Mouse (Mus musculus) midbrain, postnatal 0 days (tissue): ENCODE data around the gene Nxpe3. TPM values are rescaled to one million over a fixed set of nuclear protein-coding genes. Genes with fewer than 3 reads are reported as not detected.
"Not testable (repeated sequence)": the region's sequence is repeated elsewhere in the genome, so short reads cannot be mapped to it uniquely, and the experiment has no call there.

Source experiments
- ATAC-seq: fragments of 200-750 bp; cut with Nextera tagmentation; 2 replicates; pipeline ENCODE4 v1.8.0; 2017; ENCODE audit warnings: moderate number of reproducible peaks, mild to moderate bottlenecking, moderate TSS enrichment, moderate library complexity; ENCODE audit not compliant: low FRiP score
- DNase-seq: peaks from one replicate; pipeline ENCODE4 v3.0.0-alpha.2; 2015; ENCODE audit warnings: low spot score
- H3K27ac ChIP-seq: fragments of 300-500 bp; sonication (generic); 2 replicates; pipeline ENCODE4 v1.5.1; 2014; ENCODE audit warnings: low read depth, mild to moderate bottlenecking, low read length, mixed read lengths
- H3K27me3 ChIP-seq: fragments of 300-500 bp; sonication (generic); 2 replicates; pipeline ENCODE4 v1.6.1; 2014; ENCODE audit warnings: low read length, control low read depth, mixed read lengths; ENCODE audit not compliant: insufficient read depth
- H3K36me3 ChIP-seq: fragments of 300-500 bp; sonication (generic); 2 replicates; pipeline ENCODE4 v1.6.1; 2014; ENCODE audit warnings: low read length, control low read depth, mixed read lengths; ENCODE audit not compliant: insufficient read depth
- H3K4me1 ChIP-seq: fragments of 300-500 bp; sonication (generic); 2 replicates; pipeline ENCODE4 v1.6.1; 2014; ENCODE audit warnings: mild to moderate bottlenecking, control low read depth, antibody characterized with exemption, low read length, mixed read lengths; ENCODE audit not compliant: insufficient read depth
- H3K4me2 ChIP-seq: fragments of 300-500 bp; sonication (generic); 2 replicates; pipeline ENCODE4 v1.6.1; 2014; ENCODE audit warnings: low read depth, mild to moderate bottlenecking, low read length, mixed read lengths; ENCODE audit not compliant: poor library complexity, severe bottlenecking
- H3K4me3 ChIP-seq: fragments of 300-500 bp; sonication (generic); 2 replicates; pipeline ENCODE4 v1.5.1; 2014; ENCODE audit warnings: low read depth, mild to moderate bottlenecking, low read length, moderate library complexity
- H3K9ac ChIP-seq: fragments of 300-500 bp; sonication (generic); replicated peaks from 2 replicates; pipeline ENCODE4 v1.6.1; 2014; ENCODE audit warnings: mild to moderate bottlenecking, low read length, moderate library complexity, mixed read lengths; ENCODE audit not compliant: poor library complexity, severe bottlenecking
- H3K9me3 ChIP-seq: fragments of 300-500 bp; sonication (generic); 2 replicates; pipeline ENCODE4 v1.6.1; 2016; ENCODE audit warnings: low read length, control low read depth
- CTCF ChIP-seq: IDR thresholded peaks from 2 replicates; pipeline ENCODE4 v1.5.1; 2016; ENCODE audit warnings: antibody characterized with exemption, mild to moderate bottlenecking
- WGBS: fragments of 180-500 bp; shearing (Covaris S2); extraction: QIAGEN DNeasy Blood & Tissue Kit; methylation state at CpG from one replicate; pipeline ENCODE4 v1.1.7; 2014; 5-methylcytosine and 5-hydroxymethylcytosine counted together
- polyA plus RNA-seq: library from polyadenylated mRNA; unstranded; fragments of >200 nt; fragmentation: Nextera tagmentation; extraction: Ambion mirVana; gene quantifications from 2 replicates; pipeline ENCODE4 v1.2.1, GENCODE M21; 2015
- total RNA-seq: library from RNA; depleted of rRNA; stranded (reverse); fragments of >200 nt; gene quantifications from 2 replicates; pipeline ENCODE4 v1.2.3, GENCODE M21; 2014

Gene Nxpe3
- total and polyA plus RNA-seq, 2 experiments from 2014 or later = 1.1 to 2.0 TPM

- Histone ChIP-seq H3K4me2 (no peak overlapping the region), H3K9ac (no peak overlapping the region), H3K4me3 (no peak overlapping the region), H3K9me3 (no peaks in the 10 kb centered on the region), H3K27me3 (no peaks in the 10 kb centered on the region), H3K36me3 (peaks cover 11% of the 10 kb centered on the region), H3K4me1 (no peaks in the 10 kb centered on the region), H3K27ac (no peak overlapping the region)
- WGBS = 67% methylated on average over 7 of the region's 7 CpGs
- peak; percentile 39; the same call in 1 of the 2 replicates for ATAC-seq
- no peak for DNase-seq
- TF ChIP-seq CTCF = peak; percentile 60
These were observed 7.1 kb downstream of the Nxpe3 start for GRCm38 (mm10) chr16:55887814-55888583.

- Histone ChIP-seq H3K27ac (no peak overlapping the region), H3K9ac (no peak overlapping the region), H3K36me3 (peaks cover 11% of the 10 kb centered on the region), H3K4me3 (no peak overlapping the region), H3K9me3 (no peaks in the 10 kb centered on the region), H3K4me2 (no peak overlapping the region), H3K4me1 (no peaks in the 10 kb centered on the region), H3K27me3 (no peaks in the 10 kb centered on the region)
- ATAC-seq = no peak
- no peak for TF ChIP-seq CTCF
- no peak for DNase-seq
- WGBS = 82% methylated on average over 11 of the region's 11 CpGs
These were observed 10.8 kb downstream of the Nxpe3 start for GRCm38 (mm10) chr16:55884246-55884645.

- H3K4me2 ChIP-seq = no peak overlapping the region
- H3K27me3 ChIP-seq = no peaks in the 10 kb centered on the region
- no peaks in the 10 kb centered on the region for H3K36me3 ChIP-seq
- no peak for DNase-seq
- TF ChIP-seq CTCF = no peak
- H3K27ac ChIP-seq = no peak overlapping the region
- no peak overlapping the region for H3K9ac ChIP-seq
- no peak for ATAC-seq
- H3K4me3 ChIP-seq = no peak overlapping the region
- WGBS = 73% methylated on average over 6 of the region's 6 CpGs
- no peaks in the 10 kb centered on the region for H3K9me3 ChIP-seq
- H3K4me1 ChIP-seq = no peaks in the 10 kb centered on the region
These were observed 19.1 kb downstream of the Nxpe3 start for GRCm38 (mm10) chr16:55876025-55876424.

GRCm38 (mm10) chr16:55863832-55864231 lies 31.3 kb downstream of the Nxpe3 start:
- no peak for TF ChIP-seq CTCF
- Histone ChIP-seq H3K4me1 (no peaks in the 10 kb centered on the region), H3K27me3 (no peaks in the 10 kb centered on the region), H3K9ac (no peak overlapping the region), H3K36me3 (peaks cover 7% of the 10 kb centered on the region), H3K27ac (no peak overlapping the region), H3K9me3 (no peaks in the 10 kb centered on the region), H3K4me2 (no peak overlapping the region), H3K4me3 (no peak overlapping the region)
- 72% methylated on average over 4 of the region's 4 CpGs for WGBS
- ATAC-seq (no peak), DNase-seq (no peak)

- ATAC-seq (peak; percentile 64; the same call in 1 of the 2 replicates), DNase-seq (peak; percentile 87)
- no peaks in the 10 kb centered on the region for H3K27me3 ChIP-seq
- H3K27ac ChIP-seq = no peak overlapping the region
- H3K4me2 ChIP-seq = no peak overlapping the region
- H3K36me3 ChIP-seq = peaks cover 7% of the 10 kb centered on the region
- TF ChIP-seq CTCF = peak; percentile 100
- H3K9me3 ChIP-seq = no peaks in the 10 kb centered on the region
- WGBS = 26% methylated on average over 7 of the region's 7 CpGs
- no peak overlapping the region for H3K4me3 ChIP-seq
- no peaks in the 10 kb centered on the region for H3K4me1 ChIP-seq
- H3K9ac ChIP-seq = no peak overlapping the region
These were observed 31.8 kb downstream of the Nxpe3 start for GRCm38 (mm10) chr16:55863149-55863815.

- Histone ChIP-seq H3K4me1 (no peaks in the 10 kb centered on the region), H3K9ac (no peak overlapping the region), H3K4me2 (no peak overlapping the region), H3K9me3 (no peaks in the 10 kb centered on the region), H3K27me3 (no peaks in the 10 kb centered on the region), H3K27ac (no peak overlapping the region), H3K36me3 (peaks cover 6% of the 10 kb centered on the region), H3K4me3 (no peak overlapping the region)
- ATAC-seq (no peak), DNase-seq (no peak)
- TF ChIP-seq CTCF = no peak
- WGBS = 82% methylated on average over 3 of the region's 3 CpGs
These were observed 34.0 kb downstream of the Nxpe3 start for GRCm38 (mm10) chr16:55861104-55861503.

- not testable (repeated sequence) for H3K27ac ChIP-seq, H3K36me3 ChIP-seq, H3K4me3 ChIP-seq, H3K4me2 ChIP-seq, H3K9ac ChIP-seq, H3K4me1 ChIP-seq, ATAC-seq, H3K9me3 ChIP-seq, H3K27me3 ChIP-seq, DNase-seq
- 94% methylated on average over 4 of the region's 4 CpGs for WGBS
These were observed 35.7 kb downstream of the Nxpe3 start for GRCm38 (mm10) chr16:55859421-55859820.
